Mouse (Mus musculus): ENCODE data around the gene Gm8246. TPM values are rescaled to one million over a fixed set of nuclear protein-coding genes. Genes with fewer than 3 reads are reported as not detected.
"Not testable (repeated sequence)": the region's sequence is repeated elsewhere in the genome, so short reads cannot be mapped to it uniquely, and the experiment has no call there.

Gm8246 gene
- not detected in 2 replicates for polyA plus RNA-seq (2015; fragmentation: Nextera tagmentation; extraction: Ambion mirVana)

GRCm38 (mm10) chr14:5477730-5478129 lies at the start of gene Gm8246:
Gene Gm8246, minus strand, starts transcription at chr14:5477830.
- WGBS, result no CpG with 5 or more reads among the region's 3 CpGs
- not testable (repeated sequence) for H3K4me1 ChIP-seq (ENCODE audit: control insufficient read depth, insufficient read depth, low read length); H3K4me2 ChIP-seq (ENCODE audit: low read length); H3K36me3 ChIP-seq (ENCODE audit: control insufficient read depth, insufficient read depth, low read length); H3K27me3 ChIP-seq (ENCODE audit: control insufficient read depth, insufficient read depth, low read depth, low read length); H3K27ac ChIP-seq (ENCODE audit: low read length); ATAC-seq; H3K9me3 ChIP-seq (replicated peaks; ENCODE audit: control insufficient read depth, low read length, poor library complexity, severe bottlenecking); H3K9ac ChIP-seq (ENCODE audit: low read depth, low read length); H3K4me3 ChIP-seq (ENCODE audit: low read depth, low read length)

GRCm38 (mm10) chr14:5501374-5501773 lies 23.7 kb upstream of the Gm8246 start, which contains the start of gene Gm3488:
Gene Gm3488, plus strand, starts transcription at chr14:5501674.
- not testable (repeated sequence) for H3K27ac ChIP-seq (ENCODE audit: low read length); H3K36me3 ChIP-seq (ENCODE audit: control insufficient read depth, insufficient read depth, low read length)
- WGBS, result no CpG with 5 or more reads among the region's 35 CpGs

GRCm38 (mm10) chr14:5483907-5484306 lies 6.3 kb upstream of the Gm8246 start, which contains the start of gene Gm3187:
Gene Gm3187, plus strand, starts transcription at chr14:5484207.
- not testable (repeated sequence) for ATAC-seq; H3K4me2 ChIP-seq (ENCODE audit: low read length)
- 86% methylated on average over 4 of the region's 5 CpGs for WGBS

More at GRCm38 (mm10) chr14:5501374-5501773, 23.7 kb upstream of the Gm8246 start, which contains the start of gene Gm3488:
- ATAC-seq; H3K4me3 ChIP-seq (ENCODE audit: low read depth, low read length); H3K9me3 ChIP-seq (replicated peaks; ENCODE audit: control insufficient read depth, low read length, poor library complexity, severe bottlenecking); H3K4me2 ChIP-seq (ENCODE audit: low read length); H3K9ac ChIP-seq (ENCODE audit: low read depth, low read length); H3K4me1 ChIP-seq (ENCODE audit: control insufficient read depth, insufficient read depth, low read length); H3K27me3 ChIP-seq (ENCODE audit: control insufficient read depth, insufficient read depth, low read depth, low read length): not testable (repeated sequence)

GRCm38 (mm10) chr14:5460469-5460868 lies 17.2 kb downstream of the Gm8246 start:
- not testable (repeated sequence) for H3K36me3 ChIP-seq (ENCODE audit: control insufficient read depth, insufficient read depth, low read length); H3K27me3 ChIP-seq (ENCODE audit: control insufficient read depth, insufficient read depth, low read depth, low read length); H3K4me2 ChIP-seq (ENCODE audit: low read length); H3K27ac ChIP-seq (ENCODE audit: low read length); H3K4me3 ChIP-seq (ENCODE audit: low read depth, low read length); H3K9ac ChIP-seq (ENCODE audit: low read depth, low read length); H3K9me3 ChIP-seq (replicated peaks; ENCODE audit: control insufficient read depth, low read length, poor library complexity, severe bottlenecking); H3K4me1 ChIP-seq (ENCODE audit: control insufficient read depth, insufficient read depth, low read length)
- no CpG with 5 or more reads among the region's 19 CpGs for WGBS
- peak; percentile 86 for ATAC-seq

More at GRCm38 (mm10) chr14:5483907-5484306, 6.3 kb upstream of the Gm8246 start, which contains the start of gene Gm3187:
- not testable (repeated sequence) for H3K27me3 ChIP-seq (ENCODE audit: control insufficient read depth, insufficient read depth, low read depth, low read length); H3K9me3 ChIP-seq (replicated peaks; ENCODE audit: control insufficient read depth, low read length, poor library complexity, severe bottlenecking); H3K27ac ChIP-seq (ENCODE audit: low read length); H3K4me3 ChIP-seq (ENCODE audit: low read depth, low read length); H3K36me3 ChIP-seq (ENCODE audit: control insufficient read depth, insufficient read depth, low read length); H3K9ac ChIP-seq (ENCODE audit: low read depth, low read length); H3K4me1 ChIP-seq (ENCODE audit: control insufficient read depth, insufficient read depth, low read length)

- not testable (repeated sequence) for H3K36me3 ChIP-seq (ENCODE audit: control insufficient read depth, insufficient read depth, low read length); H3K27ac ChIP-seq (ENCODE audit: low read length); H3K4me3 ChIP-seq (ENCODE audit: low read depth, low read length); H3K27me3 ChIP-seq (ENCODE audit: control insufficient read depth, insufficient read depth, low read depth, low read length); H3K9me3 ChIP-seq (replicated peaks; ENCODE audit: control insufficient read depth, low read length, poor library complexity, severe bottlenecking); H3K4me1 ChIP-seq (ENCODE audit: control insufficient read depth, insufficient read depth, low read length); H3K9ac ChIP-seq (ENCODE audit: low read depth, low read length); ATAC-seq; H3K4me2 ChIP-seq (ENCODE audit: low read length)
- no CpG with 5 or more reads among the region's 3 CpGs for WGBS
Measured at GRCm38 (mm10) chr14:5455367-5455766, 22.3 kb downstream of the Gm8246 start, which contains the start of gene Gm3194. Gene Gm3194, minus strand, starts transcription at chr14:5455467.

Other genes starting within 250 kb of the Gm8246 start
- gene Gm3526, start 217.2 kb downstream of the Gm8246 start, polyA plus RNA-seq (2015; fragmentation: Nextera tagmentation; extraction: Ambion mirVana), result 0.35 TPM in 1 of 2 replicates, not detected in the other
- gene Gm3542, start 142.9 kb downstream of the Gm8246 start, polyA plus RNA-seq (2015; fragmentation: Nextera tagmentation; extraction: Ambion mirVana), result not detected in 2 replicates
- 1.7 and 3.5 TPM in 2 replicates for gene Gm3500, start 88.8 kb downstream of the Gm8246 start, polyA plus RNA-seq (2015; fragmentation: Nextera tagmentation; extraction: Ambion mirVana)
- 3.6 and 4.2 TPM in 2 replicates for gene Gm3194, start 22.4 kb downstream of the Gm8246 start, polyA plus RNA-seq (2015; fragmentation: Nextera tagmentation; extraction: Ambion mirVana)
- gene Gm3187, start 6.4 kb upstream of the Gm8246 start, polyA plus RNA-seq (2015; fragmentation: Nextera tagmentation; extraction: Ambion mirVana), result 0.19 TPM in 1 of 2 replicates, not detected in the other
- gene Gm3488, start 23.8 kb upstream of the Gm8246 start, polyA plus RNA-seq (2015; fragmentation: Nextera tagmentation; extraction: Ambion mirVana), result 16.3 and 20.0 TPM in 2 replicates
- gene Gm3532, start 60.7 kb upstream of the Gm8246 start, polyA plus RNA-seq (2015; fragmentation: Nextera tagmentation; extraction: Ambion mirVana), result not detected in 2 replicates
- gene Gm8265, start 155.2 kb upstream of the Gm8246 start, polyA plus RNA-seq (2015; fragmentation: Nextera tagmentation; extraction: Ambion mirVana), result not detected in 2 replicates
- not detected in 2 replicates for gene Gm9603, start 209.6 kb upstream of the Gm8246 start, polyA plus RNA-seq (2015; fragmentation: Nextera tagmentation; extraction: Ambion mirVana)